Mouse (Mus musculus) heart, postnatal 0 days (tissue): ENCODE results near the gene Tcl1b4. TPM values are rescaled to one million over a fixed set of nuclear protein-coding genes. Genes with fewer than 3 reads are reported as not detected.
"Not testable (repeated sequence)": the region's sequence is repeated elsewhere in the genome, so short reads cannot be mapped to it uniquely, and the experiment has no call there.

Experiments used
- ATAC-seq: fragments of 200-750 bp; cut with Nextera tagmentation; 2 replicates; pipeline ENCODE4 v1.8.0; 2017; ENCODE audit warnings: low read depth, moderate number of reproducible peaks, moderate library complexity; ENCODE audit not compliant: insufficient read depth
- DNase-seq: peaks from one replicate; pipeline ENCODE4 v3.0.0-alpha.2; 2016; ENCODE audit warnings: low spot score
- H3K27ac ChIP-seq: fragments of 300-500 bp; sonication (generic); 2 replicates; pipeline ENCODE4 v1.5.1; 2014; ENCODE audit warnings: low read depth, mild to moderate bottlenecking
- H3K27me3 ChIP-seq: fragments of 300-500 bp; sonication (generic); 2 replicates; pipeline ENCODE4 v1.6.1; 2014; ENCODE audit warnings: low read length, mixed read lengths; ENCODE audit not compliant: control insufficient read depth, insufficient read depth
- H3K36me3 ChIP-seq: fragments of 300-500 bp; sonication (generic); replicated peaks from 2 replicates; pipeline ENCODE4 v1.6.1; 2014; ENCODE audit warnings: low read length, mixed read lengths; ENCODE audit not compliant: control insufficient read depth, insufficient read depth
- H3K4me1 ChIP-seq: fragments of 300-500 bp; sonication (generic); 2 replicates; pipeline ENCODE4 v1.6.1; 2014; ENCODE audit warnings: antibody characterized with exemption; ENCODE audit not compliant: control insufficient read depth, insufficient read depth
- H3K4me2 ChIP-seq: fragments of 300-500 bp; sonication (generic); 2 replicates; pipeline ENCODE4 v1.6.1; 2014; ENCODE audit warnings: low read depth, mild to moderate bottlenecking, low read length, moderate library complexity
- H3K4me3 ChIP-seq: fragments of 300-500 bp; sonication (generic); 2 replicates; pipeline ENCODE4 v1.5.1; 2014; ENCODE audit warnings: low read depth, low read length
- H3K9ac ChIP-seq: fragments of 300-500 bp; sonication (generic); replicated peaks from 2 replicates; pipeline ENCODE4 v1.6.1; 2014; ENCODE audit warnings: low read depth, low read length, mixed read lengths
- H3K9me3 ChIP-seq: fragments of 300-500 bp; sonication (generic); replicated peaks from 2 replicates; pipeline ENCODE4 v1.6.1; 2016; ENCODE audit warnings: low read length; ENCODE audit not compliant: control insufficient read depth
- CTCF ChIP-seq: IDR thresholded peaks from 2 replicates; pipeline ENCODE4 v1.5.1; 2016; ENCODE audit warnings: antibody characterized with exemption, control low read depth, low read depth
- EP300 ChIP-seq: IDR thresholded peaks from 2 replicates; pipeline ENCODE4 v1.6.1; 2016; ENCODE audit warnings: antibody characterized with exemption, low read depth
- WGBS: fragments of 180-500 bp; shearing (Covaris S2); extraction: QIAGEN DNeasy Blood & Tissue Kit; methylation state at CpG from one replicate; pipeline ENCODE4 v1.1.7; 2014; 5-methylcytosine and 5-hydroxymethylcytosine counted together
- polyA plus RNA-seq: library from polyadenylated mRNA; unstranded; fragments of >200 nt; fragmentation: Nextera tagmentation; extraction: Ambion mirVana; gene quantifications from 2 replicates; pipeline ENCODE4 v1.2.1, GENCODE M21; 2015
- total RNA-seq: library from RNA; depleted of rRNA; stranded (reverse); fragments of >200 nt; gene quantifications from 2 replicates; pipeline ENCODE4 v1.2.3, GENCODE M21; 2014; ENCODE audit warnings: low replicate concordance

Gene Tcl1b4
- total and polyA plus RNA-seq, 2 experiments from 2014 or later = not detected

DNA sequence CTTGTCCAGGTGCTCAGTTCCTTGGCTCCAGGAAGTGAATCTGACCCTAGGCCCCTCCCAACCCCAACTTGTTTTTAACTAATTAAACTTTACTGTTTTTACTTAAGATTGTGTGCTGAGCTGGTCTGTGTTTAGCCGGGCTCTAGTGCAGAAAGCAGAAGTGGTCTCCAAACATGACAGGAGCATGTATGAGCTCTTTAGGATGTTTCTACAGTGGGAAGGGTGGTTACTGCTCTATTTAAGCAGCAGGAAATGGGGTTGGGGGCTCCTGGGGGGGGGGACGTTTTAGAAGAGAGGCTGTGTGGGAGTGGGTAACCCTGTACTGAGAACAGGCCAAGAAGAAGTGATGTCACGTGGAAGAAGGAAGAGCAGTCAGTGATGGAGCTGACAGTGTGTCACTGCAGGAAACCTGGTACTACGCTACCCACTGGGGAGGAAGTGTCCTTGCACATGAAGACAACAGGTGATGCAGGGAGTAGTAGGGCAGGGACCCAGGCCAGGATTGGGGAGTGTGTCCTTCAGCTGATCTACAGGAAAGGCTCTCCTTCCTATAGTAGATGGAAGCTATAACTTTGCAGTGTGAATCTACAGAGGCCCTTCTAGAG, 20.6 kb upstream of the Tcl1b4 start:
- WGBS = 53% methylated on average over 4 of the region's 4 CpGs
- DNase-seq, ATAC-seq: not testable (repeated sequence)

DNA sequence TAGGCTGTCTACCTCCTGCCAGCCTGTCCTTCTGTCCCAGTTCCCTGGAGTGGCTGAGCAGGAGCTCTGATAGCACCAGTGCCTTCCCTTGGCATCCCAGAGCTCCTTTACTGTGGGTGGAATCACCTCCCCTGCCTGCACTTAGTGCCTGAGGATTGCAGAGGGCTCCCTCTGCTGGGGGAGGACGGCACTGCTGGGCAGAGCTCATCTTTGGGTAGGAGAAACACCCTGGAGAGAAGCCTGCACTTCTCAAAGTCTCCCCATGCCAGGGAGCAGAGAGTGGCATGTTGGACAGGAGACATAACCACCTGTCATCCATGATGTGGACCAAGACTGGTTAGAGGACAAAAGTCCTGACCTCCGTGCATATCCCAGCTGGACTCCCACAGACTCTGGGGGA, 12.8 kb upstream of the Tcl1b4 start:
- not testable (repeated sequence) for DNase-seq, H3K27me3 ChIP-seq, H3K9me3 ChIP-seq, H3K4me3 ChIP-seq, H3K9ac ChIP-seq, H3K4me1 ChIP-seq, ATAC-seq, H3K4me2 ChIP-seq, H3K36me3 ChIP-seq, H3K27ac ChIP-seq
- 31% methylated on average over 2 of the region's 2 CpGs for WGBS
- TF ChIP-seq CTCF = peak; percentile 34

More for the DNA sequence above, 20.6 kb upstream of the Tcl1b4 start:
- H3K9ac ChIP-seq, H3K27ac ChIP-seq, H3K4me1 ChIP-seq, H3K27me3 ChIP-seq, H3K4me2 ChIP-seq, H3K9me3 ChIP-seq, H3K4me3 ChIP-seq, H3K36me3 ChIP-seq: not testable (repeated sequence)

DNA sequence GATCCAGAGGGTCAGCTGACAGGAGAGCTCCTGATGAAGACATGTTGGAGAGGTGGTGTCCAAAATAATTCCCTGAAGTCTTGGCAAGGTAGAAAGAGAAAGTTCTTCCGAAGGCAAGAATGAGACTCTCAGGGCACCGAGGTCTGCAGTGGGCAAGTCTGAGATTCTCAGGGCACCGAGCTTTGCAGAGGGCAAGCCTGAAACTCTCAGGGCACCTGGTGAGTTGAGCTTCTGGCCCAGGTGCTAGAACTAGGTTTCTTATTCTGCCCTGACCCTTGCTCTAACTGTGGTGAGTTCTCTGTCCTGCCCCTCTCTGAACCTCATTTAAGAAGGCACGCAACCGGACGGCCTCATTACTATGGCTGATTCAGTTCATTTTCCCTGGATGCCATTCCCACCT, 11.0 kb upstream of the Tcl1b4 start, which contains the start of gene Tcl1b3:
TSS of gene Tcl1b3 (plus strand) at position 301 of the 400 bp plus-strand sequence.
- 90% methylated on average over 6 of the region's 6 CpGs for WGBS
- not testable (repeated sequence) for H3K9me3 ChIP-seq, DNase-seq, H3K4me1 ChIP-seq, H3K4me3 ChIP-seq, H3K4me2 ChIP-seq, H3K9ac ChIP-seq, H3K36me3 ChIP-seq, H3K27me3 ChIP-seq, ATAC-seq, H3K27ac ChIP-seq

DNA sequence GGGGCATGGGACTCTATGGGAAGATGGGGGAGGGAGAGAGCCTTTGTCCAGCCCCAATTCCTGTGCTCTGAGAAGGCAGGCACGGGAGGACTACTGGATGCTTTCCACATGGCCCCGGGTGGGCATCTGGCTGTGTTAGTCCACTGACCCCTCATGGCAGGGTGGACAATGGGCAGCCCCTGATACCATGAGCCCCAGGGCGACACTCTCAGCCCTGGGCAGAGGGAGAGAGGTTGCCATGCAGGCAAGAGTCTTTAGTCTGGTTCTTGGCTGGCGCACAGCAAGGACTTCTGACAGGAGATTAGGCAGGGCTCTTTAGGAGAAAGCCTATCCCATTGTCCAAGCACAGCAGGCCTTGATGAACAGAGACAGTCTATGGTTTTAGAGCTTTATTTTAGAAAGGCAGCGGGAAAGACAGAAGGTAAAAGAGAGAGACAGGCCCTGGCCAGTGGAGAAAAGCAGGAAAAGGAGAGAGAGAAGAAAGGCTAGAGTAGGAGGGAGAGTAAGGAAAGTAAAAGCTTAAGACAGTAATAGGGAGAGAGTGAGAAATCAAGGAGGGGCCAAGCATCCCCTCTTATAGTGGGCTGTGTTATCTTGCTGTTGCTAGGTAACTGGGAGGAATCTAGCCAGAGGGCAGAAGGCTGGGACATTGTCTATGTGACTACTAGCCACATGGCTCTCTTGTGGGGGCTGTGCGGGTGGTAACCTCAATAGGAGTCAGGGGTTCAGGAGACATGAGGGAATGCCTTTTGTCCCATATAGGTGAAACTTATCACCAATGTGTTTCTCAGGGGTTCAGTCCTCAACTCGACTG, 1.9 kb upstream of the Tcl1b4 start:
- WGBS = 58% methylated on average over 7 of the region's 7 CpGs

DNA sequence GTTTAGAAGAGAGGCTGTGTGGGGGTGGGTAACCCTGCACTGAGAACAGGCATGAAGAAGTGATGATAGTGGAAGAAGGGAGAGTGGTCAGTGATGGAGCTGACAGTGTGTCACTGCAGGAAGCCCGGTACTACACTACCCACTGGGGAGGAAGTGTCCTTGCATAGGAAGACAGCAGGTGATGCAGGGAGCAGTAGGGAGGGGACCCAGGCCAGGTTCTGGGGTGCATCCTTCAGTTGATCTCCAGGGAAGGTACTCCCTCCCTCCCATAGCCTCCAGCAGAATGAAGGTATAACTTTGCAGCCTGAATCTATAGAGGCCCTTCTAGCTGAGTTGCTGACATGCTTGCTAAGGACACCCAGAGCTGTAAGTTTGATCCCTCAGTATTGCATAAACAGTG, 5.3 kb downstream of the Tcl1b4 start:
- Histone ChIP-seq H3K4me3 (no peak overlapping the region), H3K4me1 (no peaks in the 10 kb centered on the region), H3K36me3 (no peaks in the 10 kb centered on the region), H3K27me3 (no peaks in the 10 kb centered on the region), H3K9me3 (no peaks in the 10 kb centered on the region), H3K4me2 (no peak overlapping the region), H3K27ac (no peak overlapping the region), H3K9ac (no peak overlapping the region)
- DNase-seq (no peak), ATAC-seq (no peak)
- WGBS = 32% methylated on average over 1 of the region's 1 CpGs
- no peak for TF ChIP-seq CTCF

More for the DNA sequence above, 1.9 kb upstream of the Tcl1b4 start:
- H3K36me3 ChIP-seq, H3K4me1 ChIP-seq, H3K9me3 ChIP-seq, ATAC-seq, H3K9ac ChIP-seq, H3K27me3 ChIP-seq, DNase-seq, H3K27ac ChIP-seq, H3K4me2 ChIP-seq, H3K4me3 ChIP-seq: not testable (repeated sequence)

DNA sequence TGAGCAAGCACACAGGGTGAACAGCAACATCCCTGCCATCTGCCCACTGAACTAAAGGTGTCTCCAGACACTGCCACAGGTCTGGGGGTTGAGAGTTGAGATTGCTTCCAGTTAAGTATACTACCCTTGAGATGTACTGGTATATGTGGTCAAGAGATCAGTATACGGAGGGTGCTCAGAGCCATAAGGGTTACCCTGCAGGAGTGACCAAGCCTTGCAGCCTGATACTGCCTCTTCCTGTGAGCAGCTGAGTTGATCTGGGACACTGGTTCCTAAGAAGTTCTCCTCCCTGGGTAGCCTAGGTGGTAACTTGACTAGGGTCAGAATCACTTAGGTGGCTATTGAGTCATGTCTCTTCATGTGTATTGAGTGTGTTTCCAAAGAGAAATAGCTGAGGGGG, 6.7 kb downstream of the Tcl1b4 start:
- Histone ChIP-seq H3K4me1 (no peaks in the 10 kb centered on the region), H3K27me3 (no peaks in the 10 kb centered on the region), H3K4me2 (no peak overlapping the region), H3K36me3 (no peaks in the 10 kb centered on the region), H3K4me3 (no peak overlapping the region), H3K9me3 (no peaks in the 10 kb centered on the region), H3K9ac (no peak overlapping the region), H3K27ac (no peak overlapping the region)
- no peak for ATAC-seq
- no peak for DNase-seq
- TF ChIP-seq EP300 (no peak), CTCF (no peak)
- 81% methylated on average over 1 of the region's 1 CpGs for WGBS
